Mouse (Mus musculus) neutrophil, adult 5-6 weeks (primary cell): Measurements from ENCODE around the gene Trak1. TPM values are rescaled to one million over a fixed set of nuclear protein-coding genes. Genes with fewer than 3 reads are reported as not detected.

Source experiments
- ATAC-seq: fragments of 151-379, 151-347 bp; 2 replicates; pipeline ENCODE4 v1.8.0; 2017; ENCODE audit warnings: mild to moderate bottlenecking, moderate TSS enrichment; ENCODE audit not compliant: insufficient number of reproducible peaks, poor library complexity, low FRiP score, severe bottlenecking; ENCODE audit errors: extremely low read depth
- total RNA-seq: library from RNA; stranded (forward); fragments of 200-1000 nt; gene quantifications from 2 replicates; pipeline ENCODE4 v1.2.3, GENCODE M21; 2017

Trak1 gene
- total RNA-seq, 1 experiment from 2014 or later: 45.3 TPM

DNA sequence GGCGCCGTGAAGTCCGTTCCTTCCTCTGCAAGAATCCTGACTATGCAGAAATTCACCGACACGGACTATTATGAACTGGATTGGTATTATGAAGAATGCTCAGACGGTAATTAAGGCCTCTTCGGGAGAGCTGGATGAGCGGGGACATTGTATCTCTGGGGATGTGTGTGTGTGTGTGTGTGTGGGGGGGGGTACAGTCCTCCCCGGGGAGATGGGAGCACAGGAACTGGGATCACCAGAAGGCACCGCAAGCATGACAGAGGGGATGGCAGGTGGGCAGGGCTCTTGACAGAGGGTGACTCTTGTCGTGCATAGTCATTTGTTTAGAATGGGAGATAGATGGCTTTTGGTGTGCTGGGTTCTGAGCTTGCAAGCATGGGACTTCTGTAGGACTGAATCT is 106.4 kb downstream of the Trak1 start:
- no peak for ATAC-seq

DNA sequence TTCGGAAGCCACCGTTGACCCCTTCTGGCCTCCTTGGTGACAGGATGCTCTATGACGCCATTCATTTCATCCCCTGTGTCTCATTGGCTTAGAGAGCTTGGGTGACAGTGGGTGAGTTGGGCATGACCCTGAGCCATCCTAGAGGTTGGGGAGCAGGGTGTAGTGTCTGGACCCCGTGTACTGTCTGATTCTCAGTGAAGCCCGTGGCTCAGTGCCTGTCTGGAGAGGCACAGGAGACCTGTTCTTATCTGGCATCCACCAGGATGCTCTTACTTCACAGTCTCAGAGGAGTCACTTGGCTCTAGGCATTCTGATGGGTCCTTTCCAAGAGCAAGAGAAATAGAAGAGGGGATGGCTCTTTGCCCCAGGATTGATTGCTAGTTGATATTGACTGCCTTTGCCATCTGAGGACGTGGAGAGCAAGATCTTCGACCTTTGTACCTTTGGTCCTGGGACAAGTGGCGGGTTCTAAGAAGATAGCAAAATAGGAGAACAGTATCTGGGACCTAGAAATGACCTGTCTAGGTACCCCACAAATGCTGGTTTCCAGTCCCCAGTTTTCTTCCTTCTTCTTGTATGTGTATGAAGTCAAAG is 107.9 kb downstream of the Trak1 start:
- no peak for ATAC-seq

DNA sequence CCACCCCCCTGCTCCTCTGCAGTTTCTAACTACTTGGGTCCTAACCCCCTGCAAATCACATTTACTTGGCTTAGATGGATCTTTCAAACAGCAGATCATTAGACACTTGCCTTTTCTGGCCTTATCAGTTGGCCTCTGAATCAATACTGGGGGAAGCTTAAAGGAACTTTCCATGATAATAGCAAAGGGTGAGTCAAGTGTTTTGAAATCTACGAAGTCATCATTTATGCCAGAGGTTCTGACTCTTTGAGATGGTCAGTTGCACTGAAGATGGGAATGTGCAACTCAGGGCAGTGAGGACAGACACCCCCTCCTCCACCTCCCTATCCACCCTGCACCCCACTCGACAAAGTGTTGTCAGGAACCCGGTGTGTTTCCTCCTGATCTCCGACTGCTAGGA is 108.5 kb downstream of the Trak1 start:
- ATAC-seq: no peak

DNA sequence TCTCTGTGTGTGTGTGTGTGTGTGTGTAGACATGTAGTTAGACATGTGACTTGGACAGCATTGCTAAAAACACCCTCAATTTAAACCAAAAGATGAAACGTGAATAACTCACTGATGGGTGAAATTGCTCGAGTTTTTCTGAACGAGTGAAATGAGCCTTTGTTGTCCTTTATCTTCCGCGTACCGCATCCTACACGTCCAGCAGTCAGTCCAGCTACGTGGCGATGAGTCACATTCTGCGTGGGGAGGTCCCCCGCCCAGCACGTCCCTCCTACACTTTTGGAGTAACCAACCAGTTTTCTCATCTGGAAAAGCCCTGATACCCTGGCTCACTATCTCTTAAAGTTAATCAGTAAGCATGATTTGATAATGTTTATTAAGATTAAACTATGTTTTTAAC is 116.9 kb downstream of the Trak1 start:
- ATAC-seq: no peak

DNA sequence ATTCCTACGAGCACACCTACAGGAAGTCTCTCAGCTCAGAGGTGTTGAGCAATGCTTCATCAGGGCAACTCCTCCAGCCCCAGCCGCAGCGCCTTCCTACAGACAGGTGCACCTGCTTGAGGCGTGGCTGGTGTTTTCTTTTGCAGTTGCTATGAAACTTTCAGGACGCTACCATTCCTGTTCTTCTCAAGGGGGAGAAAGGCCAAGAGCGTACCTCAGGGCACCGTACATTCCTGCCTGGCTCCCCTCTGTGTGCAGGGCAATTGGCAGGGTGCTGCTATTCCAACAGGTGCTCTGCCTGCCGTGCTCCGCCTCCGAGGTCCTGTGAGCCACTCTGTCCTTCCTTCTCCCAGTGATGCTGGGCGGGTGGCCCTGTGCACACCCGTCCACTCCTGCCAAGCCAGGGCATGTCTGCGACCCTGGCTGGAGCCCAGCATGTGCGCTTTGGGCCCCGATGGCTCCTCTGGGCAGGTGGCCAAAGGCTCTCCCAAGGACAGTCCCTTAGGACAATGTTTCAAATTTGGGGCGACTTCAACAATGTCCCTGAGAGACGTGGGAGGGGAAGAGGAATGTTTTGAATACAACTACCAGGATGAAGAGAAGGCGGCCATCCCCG is 118.4 kb downstream of the Trak1 start:
- ATAC-seq: no peak

DNA sequence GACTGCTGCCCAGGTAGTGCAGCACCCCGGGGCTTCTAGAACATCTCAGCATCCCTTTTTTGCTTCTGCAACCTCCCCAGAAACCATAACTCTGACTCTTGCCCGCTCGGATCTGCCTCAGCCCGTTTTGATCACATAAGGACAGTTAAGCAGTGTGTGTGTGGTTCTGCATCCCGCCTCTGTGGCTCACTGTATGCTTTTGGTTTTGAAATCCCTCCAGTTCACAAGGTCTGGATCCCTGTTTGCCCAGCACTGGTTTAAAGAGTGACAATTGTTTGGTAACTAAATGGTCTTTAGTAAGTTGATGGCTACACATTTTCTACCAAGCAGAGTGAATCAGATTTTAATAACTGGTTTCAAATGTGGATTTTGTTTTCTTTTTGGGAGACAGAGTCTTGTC is 119.2 kb downstream of the Trak1 start:
- ATAC-seq: no peak

DNA sequence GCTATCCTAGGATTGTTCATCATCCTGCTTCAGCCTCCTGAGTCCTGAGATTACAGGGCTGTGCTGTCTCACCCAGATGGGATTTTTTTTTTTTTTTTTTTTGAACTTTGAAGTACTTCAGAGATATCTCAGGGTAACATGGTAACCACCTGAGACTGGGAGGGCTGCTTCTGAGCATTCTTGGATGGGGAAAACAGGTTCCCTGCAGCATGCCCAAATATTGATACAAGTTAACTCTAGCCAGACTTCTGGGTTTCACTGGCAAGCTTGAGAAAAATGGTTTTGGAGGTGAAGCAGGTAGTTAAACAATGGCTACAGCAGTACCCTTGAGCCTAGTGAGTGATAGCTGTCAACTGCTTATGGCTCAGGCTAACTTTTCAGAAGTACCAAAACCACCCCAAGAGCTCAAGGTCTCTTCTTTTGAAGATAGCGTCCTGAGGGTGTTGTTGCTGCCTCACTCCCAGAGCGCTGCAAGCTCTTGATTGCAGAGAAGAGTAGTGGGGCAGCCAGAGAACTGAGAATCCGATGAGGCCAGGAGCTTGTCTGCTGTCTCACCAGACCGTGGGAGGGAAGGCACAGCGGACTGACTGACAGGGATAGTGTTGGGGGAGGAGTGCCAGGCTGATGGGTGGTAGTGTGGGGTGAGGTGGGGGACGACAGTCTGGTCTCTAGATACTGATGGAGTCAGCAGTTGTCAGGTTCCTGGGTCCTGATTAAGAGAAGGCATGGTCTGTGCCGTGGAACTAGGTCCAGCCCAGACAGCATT is 119.8 kb downstream of the Trak1 start:
- no peak for ATAC-seq

DNA sequence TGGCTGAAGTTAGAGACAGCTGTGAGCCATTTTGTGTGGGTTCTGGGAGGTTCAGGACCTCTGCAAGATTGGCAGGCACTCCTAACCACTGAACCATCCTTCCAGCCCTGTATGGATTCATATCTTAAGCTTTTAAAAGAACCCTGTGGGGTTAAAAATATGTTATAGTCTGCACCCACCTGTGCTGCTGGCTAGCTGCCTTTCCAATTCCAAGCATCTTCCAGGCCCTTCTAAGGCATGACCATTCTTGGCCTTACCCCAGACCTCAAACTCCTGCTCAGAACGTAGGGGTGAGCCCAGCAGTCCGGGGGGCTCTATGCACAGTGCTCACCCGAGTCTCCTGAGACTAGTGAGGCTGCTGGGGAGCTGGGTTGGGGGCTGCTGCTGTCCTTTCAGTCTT is 121.7 kb downstream of the Trak1 start:
- ATAC-seq: no peak

DNA sequence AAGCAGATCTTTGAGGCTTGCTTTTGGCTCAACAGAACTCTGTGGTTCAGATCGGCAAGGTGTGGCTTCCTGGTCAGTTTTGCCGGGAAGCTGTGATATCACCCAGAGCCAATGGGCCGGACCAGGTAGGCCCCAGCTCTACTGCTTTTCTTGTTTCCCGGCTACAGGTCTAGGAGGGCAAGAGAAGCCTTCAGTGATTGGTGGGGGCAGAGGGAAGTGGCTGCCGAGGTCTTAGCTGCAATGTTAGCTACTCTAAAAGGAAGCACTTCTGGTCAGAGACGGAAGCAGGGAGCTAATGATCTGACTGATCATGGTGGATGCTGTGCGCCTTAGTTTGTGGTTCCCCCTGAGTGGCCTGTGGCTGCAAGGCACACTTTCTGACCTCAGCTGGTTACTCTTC is 122.3 kb downstream of the Trak1 start:
- ATAC-seq: no peak

DNA sequence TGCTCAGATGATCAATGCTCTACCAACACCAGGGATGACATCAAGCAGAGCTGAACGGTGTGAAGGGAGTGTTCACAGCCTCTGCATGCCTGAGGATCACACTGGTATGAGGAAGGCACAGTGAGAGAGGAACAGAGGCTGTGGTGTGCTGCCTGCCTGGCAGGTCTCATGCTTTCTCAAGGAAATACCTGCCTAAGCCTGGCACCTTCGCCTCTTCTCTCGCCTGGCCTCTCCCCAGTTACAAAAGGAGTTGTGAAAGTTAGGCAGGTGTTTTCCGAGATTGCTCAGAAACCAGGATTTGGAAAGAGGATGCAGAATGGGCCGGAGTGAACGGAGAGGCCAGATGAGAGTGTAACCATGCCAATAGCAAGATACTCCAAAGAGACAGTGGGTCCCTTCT is 123.5 kb downstream of the Trak1 start:
- no peak for ATAC-seq

DNA sequence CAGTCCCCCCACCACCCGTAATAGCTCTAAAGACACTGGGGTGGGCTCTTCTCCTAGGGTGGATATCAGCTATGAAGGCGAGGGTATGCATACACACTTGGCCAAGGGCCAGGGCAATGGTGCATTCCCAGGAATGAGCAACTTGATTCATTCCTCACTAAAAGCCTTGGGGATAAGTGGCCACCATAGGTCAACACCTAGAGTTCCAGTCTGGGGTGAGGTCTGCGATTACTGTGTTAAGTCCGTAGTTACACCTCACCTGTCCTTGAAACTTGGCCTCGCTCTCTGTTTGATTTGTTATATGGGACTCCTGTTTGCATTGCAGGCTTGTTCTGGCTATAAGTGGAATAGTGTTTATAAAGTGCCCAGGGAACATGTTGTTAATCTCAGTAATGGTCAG is 125.1 kb downstream of the Trak1 start:
- ATAC-seq: no peak

DNA sequence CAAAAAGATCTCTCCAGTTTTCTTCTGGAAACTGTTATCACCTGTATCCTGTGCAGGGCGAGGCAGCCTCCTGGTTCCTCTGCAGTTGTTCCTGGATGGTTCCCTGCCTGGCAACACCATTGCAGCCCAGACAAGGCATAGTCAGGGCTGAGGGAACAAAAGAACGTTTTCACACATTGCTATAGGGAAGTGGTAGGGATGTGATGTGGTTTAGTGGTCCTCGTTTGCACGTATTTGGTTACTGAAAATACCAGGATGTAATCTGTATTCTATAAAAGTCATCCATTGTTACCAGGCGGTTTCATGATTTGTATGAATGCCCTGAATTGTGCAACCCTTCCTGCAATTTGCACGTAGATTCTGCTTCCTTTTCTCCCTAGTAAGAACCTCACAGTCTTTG is 126.3 kb downstream of the Trak1 start:
- no peak for ATAC-seq

DNA sequence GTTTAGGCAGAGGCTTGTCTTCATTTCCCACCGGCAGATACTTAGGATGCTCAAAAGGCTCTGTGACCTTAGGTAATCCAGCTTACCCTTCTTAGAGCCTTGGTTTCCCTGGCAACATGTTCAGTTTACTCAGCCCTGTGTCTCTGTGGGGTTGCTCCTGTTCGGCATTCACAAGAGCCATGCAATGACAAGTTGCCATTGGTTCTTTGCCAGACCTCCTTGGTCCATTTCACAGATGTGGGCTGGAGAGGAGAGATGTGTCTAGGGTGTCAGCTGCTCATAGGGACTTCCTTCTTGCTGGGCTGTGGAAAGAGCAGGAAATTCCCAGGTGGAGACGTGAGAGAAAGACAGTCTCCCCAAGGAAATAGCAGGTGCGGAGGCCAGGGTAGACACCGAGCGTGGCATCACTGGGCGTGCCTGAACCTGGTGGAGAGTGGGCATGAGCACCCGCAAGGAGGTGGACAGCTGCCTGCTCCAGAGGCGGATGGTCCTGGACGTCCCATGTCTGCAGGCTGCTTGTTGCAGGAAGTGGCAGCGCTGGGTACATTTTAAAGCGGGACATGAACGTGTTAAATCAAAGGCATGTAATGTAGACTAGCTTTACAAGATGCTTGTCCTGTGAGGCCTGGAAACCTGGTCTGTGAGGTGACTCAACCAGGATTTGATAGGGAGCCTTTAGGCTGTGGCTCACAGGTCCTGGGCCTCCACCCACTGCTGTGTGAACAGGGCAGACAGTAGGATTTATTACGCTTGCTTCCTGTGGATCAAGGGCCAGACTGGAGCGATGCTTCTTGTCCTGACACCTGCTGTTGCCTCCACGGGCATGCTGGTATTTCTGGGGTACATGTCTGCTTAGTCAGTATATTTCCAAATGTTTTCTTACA is 127.2 kb downstream of the Trak1 start:
- no peak for ATAC-seq

DNA sequence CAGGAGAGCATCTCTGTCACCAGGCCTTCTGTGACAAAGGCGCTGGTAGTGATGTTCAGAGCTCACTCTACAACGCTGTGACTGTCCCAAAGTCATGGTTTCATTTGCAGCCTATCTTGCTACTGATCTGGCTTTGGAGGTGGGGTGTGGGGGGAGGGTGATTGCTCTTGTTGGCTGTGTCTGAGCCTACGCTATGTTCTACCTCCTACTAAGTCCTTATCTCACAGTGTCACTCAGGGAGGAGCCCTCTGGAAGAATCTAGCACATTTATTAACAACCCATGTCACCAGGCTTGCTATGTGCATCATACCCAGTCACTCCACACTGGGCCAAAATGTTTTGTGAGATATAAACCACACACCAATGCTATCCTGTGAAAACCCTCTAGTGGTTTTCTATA is 129.1 kb downstream of the Trak1 start:
- no peak for ATAC-seq

DNA sequence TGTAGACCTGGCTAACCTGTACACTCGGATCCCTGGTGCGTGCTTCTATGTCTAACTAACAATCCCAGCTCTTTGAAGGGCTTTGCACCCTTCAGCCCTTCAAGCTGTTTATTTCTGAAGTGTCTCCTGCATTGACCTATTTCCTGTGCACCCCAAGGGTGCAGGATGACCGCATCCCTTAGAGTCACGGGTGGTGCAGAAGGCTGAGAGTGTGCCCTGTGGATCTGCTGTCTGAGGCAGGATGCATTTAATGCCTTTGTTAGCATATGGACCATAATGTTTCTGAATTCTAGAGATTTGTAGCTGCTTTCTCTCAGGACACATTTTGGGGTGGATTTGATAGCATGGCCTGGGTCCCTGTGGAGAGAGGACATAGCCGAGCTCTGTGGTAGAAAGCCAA is 129.6 kb downstream of the Trak1 start:
- ATAC-seq: no peak

DNA sequence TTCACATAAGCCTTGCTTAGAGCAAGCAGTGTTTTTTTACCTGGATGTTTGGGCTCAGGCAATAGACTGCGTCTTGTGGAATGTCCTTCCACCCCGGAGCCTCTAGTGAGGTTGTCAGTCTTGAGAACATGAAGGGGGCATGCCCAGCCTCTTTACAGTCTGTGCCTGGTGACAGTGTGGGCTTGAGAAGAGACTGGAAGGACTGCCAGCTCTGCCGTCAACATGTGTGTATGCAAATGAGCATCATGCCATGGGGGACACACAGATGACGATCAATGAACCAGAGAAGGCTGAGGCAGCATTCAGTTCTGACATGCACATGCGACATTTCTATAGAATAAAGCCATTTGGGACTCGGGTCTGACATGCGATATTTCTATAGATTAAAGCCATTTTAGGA is 132.3 kb downstream of the Trak1 start:
- no peak for ATAC-seq

DNA sequence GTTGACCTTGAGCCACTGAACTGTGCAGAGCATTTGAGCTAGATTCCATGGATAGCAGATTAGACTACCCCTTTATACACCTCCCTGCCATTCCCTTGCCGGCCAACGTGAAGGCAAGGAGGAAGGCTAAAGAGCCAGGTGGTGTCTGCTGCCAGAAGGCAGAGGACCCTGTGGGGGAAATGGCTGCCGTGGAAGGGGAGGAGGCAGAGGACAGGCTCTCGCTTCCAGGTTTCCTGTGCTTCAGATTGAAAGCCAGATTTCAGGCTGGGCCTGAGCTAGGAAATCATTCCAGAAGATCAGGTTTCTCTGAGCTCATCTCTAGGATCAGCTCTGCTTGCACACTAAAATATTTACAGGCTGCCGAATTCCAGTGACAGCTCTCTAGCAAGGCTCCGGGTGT is 133.1 kb downstream of the Trak1 start:
- no peak for ATAC-seq

DNA sequence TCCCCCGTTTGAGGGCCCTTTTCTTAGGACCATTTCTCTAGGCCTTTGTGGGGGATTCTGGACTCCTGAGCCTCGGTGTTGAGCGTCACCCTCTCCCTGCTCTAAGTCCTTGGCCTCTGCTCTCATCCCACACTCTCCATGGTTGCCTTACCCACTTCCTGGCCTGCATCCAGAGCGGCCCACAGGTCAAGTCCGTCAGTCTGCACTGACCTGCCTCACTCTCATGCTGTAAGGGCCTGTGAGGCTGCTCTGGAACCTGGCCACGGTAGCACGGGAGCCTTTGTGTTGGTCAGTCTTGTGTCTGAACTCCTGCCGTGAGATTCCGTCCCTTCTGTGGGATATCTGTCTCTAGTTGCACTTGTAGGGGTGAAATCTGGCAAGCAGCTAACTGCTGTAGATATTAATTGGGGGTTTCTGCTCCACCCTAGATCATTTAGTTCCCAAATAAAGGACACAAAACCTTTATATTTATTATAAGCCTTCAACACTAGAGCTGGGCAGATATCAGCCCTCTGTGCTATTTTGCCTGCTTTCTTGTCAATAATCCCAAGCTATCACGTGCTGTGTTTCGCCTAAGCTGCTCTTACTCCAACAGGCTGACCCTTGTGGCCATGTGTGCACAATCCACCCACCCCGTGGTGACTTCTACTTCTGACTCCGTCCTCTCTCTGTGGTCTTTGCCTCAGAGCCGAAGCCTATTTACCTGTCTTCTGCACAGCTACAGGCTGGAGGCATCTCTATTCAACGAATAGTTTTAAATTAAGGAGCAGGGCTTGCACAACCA is 136.6 kb downstream of the Trak1 start:
- peak; percentile 17; the same call in 1 of the 2 replicates for ATAC-seq
